Mouse (Mus musculus) embryo, embryonic 9.5 days (tissue): ENCODE data around the gene Insl6.
A peak's percentile ranks its signal among the peaks of the same experiment; 100 is the strongest.

Experiments
- DNase-seq: peaks from one replicate; pipeline ENCODE4 v3.0.0-alpha.2; 2017; ENCODE audit errors: extremely low spot score

Insl6 gene

GRCm38 (mm10) chr19:29325053-29325851, at the start of gene Insl6:
Gene Insl6 (minus strand): TSS chr19:29325356.
- DNase-seq = peak; percentile 86

GRCm38 (mm10) chr19:29374947-29375346, 49.8 kb upstream of the Insl6 start:
- DNase-seq = no peak

DNA sequence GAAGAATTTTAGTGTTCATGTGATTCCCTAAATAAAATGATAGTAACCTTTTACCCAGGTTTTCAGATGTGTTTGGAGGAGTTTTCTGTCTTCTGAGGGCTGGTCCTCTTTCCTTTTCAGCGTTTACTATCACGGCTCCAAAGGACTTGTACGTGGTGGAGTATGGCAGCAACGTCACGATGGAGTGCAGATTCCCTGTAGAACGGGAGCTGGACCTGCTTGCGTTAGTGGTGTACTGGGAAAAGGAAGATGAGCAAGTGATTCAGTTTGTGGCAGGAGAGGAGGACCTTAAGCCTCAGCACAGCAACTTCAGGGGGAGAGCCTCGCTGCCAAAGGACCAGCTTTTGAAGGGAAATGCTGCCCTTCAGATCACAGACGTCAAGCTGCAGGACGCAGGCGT, 48.3 kb upstream of the Insl6 start:
- no peak for DNase-seq

- no peak for DNase-seq
Observed at GRCm38 (mm10) chr19:29372621-29373020, 47.5 kb upstream of the Insl6 start.

- DNase-seq = no peak
Observed at GRCm38 (mm10) chr19:29372138-29372537, 47.0 kb upstream of the Insl6 start.

DNA sequence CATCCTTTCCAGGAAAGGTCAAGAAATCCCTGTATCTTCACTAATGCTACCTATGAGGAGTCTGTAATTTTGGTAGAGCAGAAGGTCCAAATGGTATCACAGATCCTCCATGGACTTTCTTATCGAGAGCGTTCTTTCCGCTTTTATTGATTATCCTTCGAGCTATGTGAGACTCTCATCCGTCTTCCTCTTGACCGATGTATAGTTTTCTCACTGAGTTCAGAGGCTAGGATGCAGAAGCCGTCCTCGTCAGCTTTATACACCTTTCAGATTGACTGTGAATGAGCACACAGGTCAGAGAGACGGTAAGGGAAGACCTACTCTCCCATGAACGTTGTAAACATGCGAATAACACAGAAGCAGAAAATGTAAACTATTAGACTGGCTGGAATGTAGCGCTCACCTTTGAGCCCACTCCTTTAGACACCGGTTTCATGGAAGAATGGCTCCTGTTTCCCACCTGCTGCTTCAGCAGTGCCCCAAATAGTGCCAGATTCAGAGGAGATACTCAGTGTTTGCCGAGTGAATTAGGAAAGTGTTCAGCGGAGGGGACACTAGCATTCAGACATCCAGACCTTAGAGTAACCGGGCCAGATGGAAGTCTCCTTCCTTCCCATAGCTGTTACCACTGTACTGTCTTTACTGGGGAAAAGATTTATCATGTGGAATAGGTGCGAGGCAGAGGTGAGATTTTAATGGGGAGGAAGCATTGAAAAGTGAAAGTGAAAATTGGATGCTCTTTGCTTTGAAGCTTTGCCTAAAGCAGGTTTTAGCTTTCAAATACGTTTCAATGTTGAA, 46.3 kb upstream of the Insl6 start:
- DNase-seq = no peak

- DNase-seq = no peak
Observed at GRCm38 (mm10) chr19:29370545-29371283, 45.6 kb upstream of the Insl6 start.

DNA sequence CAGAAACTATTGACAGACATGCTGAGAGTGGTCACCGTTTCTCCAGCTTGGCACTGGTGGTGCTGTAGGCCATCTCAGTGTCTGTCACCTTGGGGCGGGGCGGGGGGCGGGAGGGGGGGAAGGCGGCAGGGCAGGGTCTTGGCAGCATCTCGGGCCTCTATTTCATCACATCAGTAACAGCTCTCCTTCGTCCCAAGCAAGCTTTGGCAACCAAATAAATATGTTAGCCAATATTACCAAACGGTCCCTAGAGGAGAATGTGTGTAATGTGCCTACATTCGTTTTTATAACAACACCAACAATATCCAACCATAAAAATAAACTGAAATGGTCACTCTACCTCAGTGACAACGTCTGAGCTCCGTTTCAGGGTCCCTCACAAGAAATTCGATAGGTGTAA, 45.0 kb upstream of the Insl6 start:
- no peak for DNase-seq

- no peak for DNase-seq
Observed at GRCm38 (mm10) chr19:29368671-29369309, 43.6 kb upstream of the Insl6 start.

GRCm38 (mm10) chr19:29368041-29368440, 42.9 kb upstream of the Insl6 start:
- DNase-seq = no peak

DNA sequence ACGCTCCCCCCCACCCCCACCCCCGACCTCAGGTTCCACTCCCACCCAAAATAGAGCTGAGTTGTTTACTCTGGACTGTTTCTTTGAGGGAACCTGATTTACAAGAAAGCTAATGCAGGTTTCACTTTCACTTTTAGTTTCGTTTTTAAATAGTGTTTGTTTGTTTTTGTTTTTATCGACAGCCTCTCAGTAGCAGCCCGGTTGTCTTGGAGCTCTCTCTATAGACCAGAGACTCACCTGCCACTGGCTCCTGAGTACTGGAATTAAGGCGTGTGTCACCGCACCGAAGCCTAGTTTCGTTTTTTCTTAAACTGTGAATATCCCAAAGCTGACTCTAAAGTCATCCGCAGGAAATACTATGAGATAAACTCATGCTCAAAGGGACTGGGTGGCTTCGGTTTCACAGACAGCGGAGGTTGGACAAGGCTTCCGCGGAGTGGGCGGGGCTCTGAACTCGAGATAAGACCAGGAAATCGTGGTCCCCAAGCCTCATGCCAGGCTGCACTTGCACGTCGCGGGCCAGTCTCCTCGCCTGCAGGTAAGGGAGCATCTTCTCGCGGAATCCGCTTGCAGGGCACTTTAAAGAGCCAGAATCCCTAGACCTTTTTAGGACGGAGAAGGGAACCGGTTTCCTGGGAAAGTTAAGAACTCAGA, 41.9 kb upstream of the Insl6 start, which contains the start of the genes Plgrkt and Cd274:
Plgrkt (minus strand) TSS at position 422 of the 654 bp plus-strand sequence.
Cd274 (plus strand) TSS at position 487 of the 654 bp plus-strand sequence.
- peak; percentile 56 for DNase-seq

- DNase-seq = no peak
Observed at GRCm38 (mm10) chr19:29366226-29366968, 41.2 kb upstream of the Insl6 start.

DNA sequence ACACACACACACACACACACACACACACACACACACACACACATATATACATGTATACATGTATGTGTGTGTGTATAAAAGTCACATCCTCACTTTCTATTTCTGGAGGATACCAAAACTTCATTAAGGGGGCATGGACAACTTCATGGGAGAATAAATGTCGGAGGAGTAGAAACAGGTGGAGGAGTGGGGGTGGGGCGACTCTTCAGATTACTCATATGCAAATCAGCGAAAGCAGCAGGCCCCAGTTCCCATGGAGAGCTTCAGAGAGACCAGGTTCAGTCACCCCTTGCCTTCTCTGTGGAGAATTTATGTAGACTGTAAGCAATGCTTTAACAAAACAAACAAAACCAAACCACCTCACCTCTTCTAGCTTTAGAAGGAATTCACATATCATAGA, 39.9 kb upstream of the Insl6 start:
- DNase-seq = no peak

DNA sequence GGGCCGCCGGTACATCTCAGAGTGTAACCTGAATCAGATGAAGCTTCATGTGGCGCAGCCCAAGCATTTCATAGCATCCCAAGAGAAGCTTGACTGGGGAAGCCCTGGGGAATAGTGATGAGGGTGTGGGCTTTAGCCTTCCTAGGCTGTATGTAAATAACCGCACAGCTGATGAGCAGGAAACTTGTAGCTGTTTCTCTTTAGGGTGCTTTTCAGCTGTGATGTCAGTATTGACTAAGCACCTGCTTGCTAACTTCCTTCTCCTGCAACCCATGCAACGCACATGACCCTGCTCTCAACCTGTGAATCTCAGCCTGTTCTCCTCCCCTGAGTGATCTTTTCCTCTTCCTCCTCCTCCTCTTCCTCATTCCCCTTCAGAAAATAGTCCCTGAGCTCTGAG, 38.9 kb upstream of the Insl6 start:
- no peak for DNase-seq

DNA sequence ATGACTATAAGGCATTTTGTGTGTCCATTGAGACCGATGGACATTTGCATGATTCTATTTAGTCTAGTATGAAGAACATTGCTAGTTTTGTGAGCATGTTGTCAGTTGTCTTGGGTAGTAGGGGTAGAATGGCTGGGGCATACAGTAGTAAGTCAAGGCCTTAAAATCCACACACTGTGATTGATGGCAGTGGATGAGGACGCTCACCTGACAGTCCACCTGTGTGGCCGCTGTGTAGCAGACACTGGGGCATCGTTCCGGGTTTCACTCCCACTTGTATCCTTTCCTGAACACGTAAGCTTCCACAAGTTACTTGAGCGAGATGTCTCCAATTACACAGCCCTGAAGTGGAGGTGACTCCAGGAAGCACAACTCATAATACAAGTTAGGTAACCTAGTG, 38.4 kb upstream of the Insl6 start:
- DNase-seq = no peak

DNA sequence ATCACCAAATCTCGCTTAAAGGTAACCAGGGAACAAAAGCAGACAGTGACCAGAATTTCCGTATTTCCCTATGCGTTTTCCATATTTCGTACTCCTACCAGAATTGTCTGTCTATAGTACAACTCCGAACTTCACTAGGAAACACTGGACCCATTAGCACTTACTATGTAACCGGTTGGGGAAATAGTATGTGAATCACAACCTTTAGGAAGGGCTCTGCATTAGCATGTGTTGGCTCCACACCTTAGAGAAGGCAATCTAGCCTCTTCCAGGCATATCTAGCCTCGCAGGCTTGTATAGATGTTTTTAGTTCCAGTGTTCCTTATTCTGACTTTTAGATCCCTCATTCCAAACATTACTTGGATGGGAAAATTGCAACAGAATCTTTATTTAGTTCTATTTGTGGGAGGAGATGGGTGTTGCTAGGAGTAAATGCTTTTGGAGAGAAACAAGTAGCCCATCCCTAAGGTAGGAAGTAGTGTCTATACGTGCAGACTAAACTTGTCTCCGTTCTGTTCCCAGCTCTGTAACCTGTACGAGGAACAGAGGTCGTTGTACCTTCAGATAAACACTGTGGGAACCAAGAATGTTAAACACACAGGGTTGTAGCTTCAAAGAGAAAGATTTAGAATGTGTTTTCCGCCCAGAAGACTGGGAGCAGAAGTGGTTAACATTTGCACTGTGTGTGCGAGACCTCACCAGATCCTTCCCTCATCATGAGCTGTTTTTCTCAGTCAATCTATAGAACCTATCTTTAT, 37.2 kb upstream of the Insl6 start:
- DNase-seq = no peak

GRCm38 (mm10) chr19:29361468-29362130, 36.4 kb upstream of the Insl6 start:
- DNase-seq = peak; percentile 84

- DNase-seq = no peak
Observed at GRCm38 (mm10) chr19:29360251-29360650, 35.1 kb upstream of the Insl6 start.

- DNase-seq = no peak
Observed at GRCm38 (mm10) chr19:29356281-29356680, 31.1 kb upstream of the Insl6 start.
